Mouse (Mus musculus): ENCODE data around the gene Enthd1.

- TF ChIP-seq CTCF (conservative IDR thresholded peaks at IDR 0.05 in 1 of 2, IDR thresholded peaks at IDR 0.05 in 1 of 2; ENCODE audit: low read depth in 2 of 2, low read length in 2 of 2), result no peak
- TF ChIP-seq POLR2A (IDR thresholded peaks at IDR 0.05; ENCODE audit: low read depth, low read length), result no peak
- no peak for TF ChIP-seq RCOR1 (conservative IDR thresholded peaks at IDR 0.05; ENCODE audit: low read depth, low read length)
- no peak for TF ChIP-seq HCFC1 (IDR thresholded peaks at IDR 0.05; ENCODE audit: low read depth, low read length)
- TF ChIP-seq MAFK (IDR thresholded peaks at IDR 0.05; ENCODE audit: insufficient replicate concordance, low read length), result no peak
- no peak for TF ChIP-seq MAX (IDR thresholded peaks at IDR 0.05; ENCODE audit: low read length)
Measured at GRCm38 (mm10) chr15:80577166-80577960, 12.4 kb upstream of the Enthd1 start.

Data from CH12.LX (cell line).